ENCODE assay signal across 9 mouse cellular contexts in genomic region chr9:35423265-35423664, GRCm38 (mm10). TPM values are rescaled to one million over a fixed set of nuclear protein-coding genes. Genes with fewer than 3 reads are reported as not detected.
A peak's percentile ranks its signal among the peaks of the same experiment; 100 is the strongest.
DNase-seq lines count a peak whose midpoint lies in the region; ATAC-seq and TF ChIP-seq lines count a peak whose summit lies in the region.
"Had no signal": no experiment of that assay in that cellular context is flagged by ENCODE, and none has a peak within 500 bp of the region (broad histone marks: within the 10 kb centered on the region; RNA-seq: fewer than 3 reads in every experiment).

No protein-coding gene starts in this region.

- no peak for DNase-seq in cerebellum, adult 2 months
- no peak for DNase-seq in cerebellum, postnatal 4 days (ENCODE audit: low spot score in 2 of 2)
- DNase-seq in A20 (ENCODE audit: low read depth, low spot score): peak; percentile 77
- no peak for DNase-seq in urinary bladder, adult 2 months (ENCODE audit: low spot score)
- DNase-seq in cerebellum, adult 8-10 months: no peak
- DNase-seq: liver, embryonic 13.5 days had no signal

- whole genome bisulfite sequencing in cerebellum, adult 2 months: 36% methylated on average over 4 of the region's 4 CpGs
- 5% methylated on average over 4 of the region's 4 CpGs for WGBS in forebrain, embryonic 15.5 days
- WGBS in midbrain, embryonic 13.5 days: 8% methylated on average over 4 of the region's 4 CpGs

- no peak for TF ChIP-seq CTCF in cerebellum, adult 2 months (IDR thresholded peaks at IDR 0.05; ENCODE audit: borderline replicate concordance, insufficient read depth, low read depth, low read length)

- H3K9ac ChIP-seq in forebrain, embryonic 15.5 days (replicated peaks): peak overlapping the region; percentile 99
- H3K9ac ChIP-seq in midbrain, embryonic 13.5 days (replicated peaks): peak overlapping the region; percentile 97
- H3K9ac ChIP-seq: liver, embryonic 13.5 days had no signal

- no peaks in the 10 kb centered on the region for H3K27me3 ChIP-seq in cerebellum, adult 2 months (ENCODE audit: control insufficient read depth, insufficient read depth, low read length)
- no peaks in the 10 kb centered on the region for H3K27me3 ChIP-seq in forebrain, embryonic 15.5 days
- peaks cover 20% of the 10 kb centered on the region for H3K27me3 ChIP-seq in midbrain, embryonic 13.5 days

- H3K9me3 ChIP-seq in forebrain, embryonic 15.5 days: no peaks in the 10 kb centered on the region
- H3K9me3 ChIP-seq in midbrain, embryonic 13.5 days: no peaks in the 10 kb centered on the region
- H3K9me3 ChIP-seq: liver, embryonic 13.5 days had no signal

- H3K4me1 ChIP-seq in cerebellum, adult 2 months (ENCODE audit: control insufficient read depth, insufficient read depth, low read length): peaks cover 2% of the 10 kb centered on the region; the same call in 1 of the 2 replicates
- peaks cover 52% of the 10 kb centered on the region for H3K4me1 ChIP-seq in forebrain, embryonic 15.5 days
- H3K4me1 ChIP-seq in midbrain, embryonic 13.5 days (replicated peaks): peaks cover 55% of the 10 kb centered on the region

- no peaks in the 10 kb centered on the region for H3K36me3 ChIP-seq in forebrain, embryonic 15.5 days
- no peaks in the 10 kb centered on the region for H3K36me3 ChIP-seq in midbrain, embryonic 13.5 days
- H3K36me3 ChIP-seq: liver, embryonic 13.5 days had no signal

- TF ChIP-seq POLR2A in cerebellum, adult 2 months (IDR thresholded peaks at IDR 0.05; ENCODE audit: borderline replicate concordance, insufficient read depth, low read length): no peak

- H3K4me3 ChIP-seq in cerebellum, adult 2 months (replicated peaks; ENCODE audit: insufficient read depth, low read depth, low read length): peak overlapping the region; percentile 29
- peak overlapping the region; percentile 99 for H3K4me3 ChIP-seq in forebrain, embryonic 15.5 days
- peak overlapping the region; percentile 73 for H3K4me3 ChIP-seq in midbrain, embryonic 13.5 days (replicated peaks)

- H3K27ac ChIP-seq in cerebellum, adult 2 months (ENCODE audit: insufficient read depth, low read length): no peak overlapping the region
- H3K27ac ChIP-seq in forebrain, embryonic 15.5 days (replicated peaks): peak overlapping the region; percentile 97
- peak overlapping the region; percentile 59 for H3K27ac ChIP-seq in midbrain, embryonic 13.5 days
- H3K27ac ChIP-seq: liver, embryonic 13.5 days had no signal

- no peak for ATAC-seq in forebrain, embryonic 15.5 days (replicated peaks)
- ATAC-seq in midbrain, embryonic 13.5 days: no peak
- ATAC-seq in megakaryocyte progenitor cell, adult 5-6 weeks (replicated peaks; ENCODE audit: poor library complexity): no peak

- peak overlapping the region; percentile 55 for H3K4me2 ChIP-seq in forebrain, embryonic 15.5 days (replicated peaks)
- H3K4me2 ChIP-seq in midbrain, embryonic 13.5 days (replicated peaks): peak overlapping the region; percentile 66

RNA-seq across cellular contexts. Expression of gene Cdon, which starts 2.3 kb away (rescaled TPM):
- polyA plus RNA-seq in cerebellum, adult 2 months (2012; rRNA removed): 13.2 and 15.6 TPM in 2 replicates
- 15.0 and 18.2 TPM in 2 replicates for polyA plus RNA-seq in forebrain, embryonic 15.5 days (2015; fragmentation: Nextera tagmentation; extraction: Ambion mirVana)
- polyA plus RNA-seq in midbrain, embryonic 13.5 days (2015; fragmentation: Nextera tagmentation; extraction: Ambion mirVana): 9.2 and 10.7 TPM in 2 replicates
- 14.9 and 18.8 TPM in 2 replicates for polyA plus RNA-seq in urinary bladder, adult 2 months (2012; rRNA removed)
- 0.67 and 1.3 TPM in 2 replicates for total RNA-seq in megakaryocyte progenitor cell, adult 5-6 weeks (2015)
- 0.37 and 1.0 TPM in 2 replicates for total RNA-seq in megakaryocyte progenitor cell, adult 5-6 weeks (2017)

Comparison
In these comparisons a context has a peak if more than half of its experiments do, and no peak if none do; other contexts are left out.
1. H3K4me3 ChIP-seq: peak in every context shown above with its lines; median percentile 99 in forebrain, embryonic 15.5 days; 73 in midbrain, embryonic 13.5 days; 29 in cerebellum, adult 2 months.